Comparison of ENCODE assay signal across 17 mouse cellular contexts in the genomic region with DNA sequence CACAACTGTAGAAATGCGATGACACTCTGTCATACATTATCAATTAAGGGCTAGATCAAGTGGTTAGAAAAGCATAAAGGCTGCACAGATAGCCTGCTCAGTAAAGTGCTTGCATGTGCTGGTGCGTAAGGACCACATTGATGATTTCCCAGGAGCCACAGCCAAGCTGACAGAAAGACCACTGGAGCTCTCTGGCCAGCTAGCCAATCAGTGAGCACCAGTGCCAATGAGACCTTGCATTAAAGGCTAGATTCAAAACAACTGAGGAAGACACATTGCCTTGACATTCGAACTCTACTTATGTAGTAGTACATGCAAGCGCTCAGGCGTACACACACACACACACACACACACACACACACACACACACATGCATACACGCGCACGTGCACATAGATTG.
"Had no signal": no experiment of that assay in that cellular context is flagged by ENCODE, and none has a peak within 500 bp of the region (broad histone marks: within the 10 kb centered on the region; RNA-seq: fewer than 3 reads in every experiment).

No protein-coding gene starts in this region.

- H3K9me3 ChIP-seq: limb, embryonic 10.5 days; liver, embryonic 15.5 days; neural tube, embryonic 12.5 days; stomach, embryonic 15.5 days had no signal

- H3K27me3 ChIP-seq: liver, embryonic 15.5 days; neural tube, embryonic 12.5 days; stomach, embryonic 15.5 days had no signal

- H3K4me2 ChIP-seq: liver, embryonic 11.5 days; liver, embryonic 15.5 days; neural tube, embryonic 12.5 days; stomach, embryonic 15.5 days had no signal

- H3K4me3 ChIP-seq: layer of hippocampus, adult 2 months; left cerebral cortex, adult 2 months; limb, embryonic 10.5 days; liver, embryonic 15.5 days; neural tube, embryonic 12.5 days; stomach, embryonic 15.5 days had no signal

- DNase-seq: kidney, adult 8-10 months; kidney, postnatal 4 days; lung, adult 2 months; lung, postnatal 36 days; right cerebral cortex, postnatal 14 days; thymus, adult 2 months; thymus, postnatal 25 days had no signal

- H3K36me3 ChIP-seq: limb, embryonic 10.5 days; liver, embryonic 15.5 days; neural tube, embryonic 12.5 days; stomach, embryonic 15.5 days had no signal

- H3K4me1 ChIP-seq: limb, embryonic 10.5 days; liver, embryonic 15.5 days; neural tube, embryonic 12.5 days; stomach, embryonic 15.5 days had no signal

- H3K27ac ChIP-seq: kidney, postnatal 0 days; layer of hippocampus, adult 2 months; left cerebral cortex, adult 2 months; limb, embryonic 10.5 days; liver, embryonic 15.5 days; neural tube, embryonic 12.5 days; stomach, embryonic 15.5 days had no signal

- H3K9ac ChIP-seq: liver, embryonic 15.5 days; neural tube, embryonic 12.5 days; stomach, embryonic 15.5 days had no signal

- ATAC-seq: intestine, postnatal 0 days; lung, postnatal 0 days had no signal
